Mouse (Mus musculus): Measurements from ENCODE around the gene Amz2. TPM values are rescaled to one million over a fixed set of nuclear protein-coding genes. Genes with fewer than 3 reads are reported as not detected.

Gene Amz2
- polyA plus RNA-seq, 1 experiment from 2014 or later = 45.6 TPM

- no peak for TF ChIP-seq CTCF (IDR thresholded peaks at IDR 0.05; ENCODE audit: low read depth)
- Histone ChIP-seq H3K27me3 (ENCODE audit: insufficient read depth, low read length) (peaks cover 9% of the 10 kb centered on the region; the same call in 1 of the 2 replicates), H3K4me2 (peak overlapping the region; percentile 92), H3K4me1 (ENCODE audit: insufficient read depth) (no peaks in the 10 kb centered on the region), H3K9me3 (ENCODE audit: low read depth, low read length) (no peaks in the 10 kb centered on the region), H3K9ac (peak overlapping the region; percentile 86; the same call in 1 of the 2 replicates), H3K27ac (ENCODE audit: low read depth) (no peak overlapping the region), H3K4me3 (ENCODE audit: low read depth, low read length) (peak overlapping the region; percentile 69), H3K36me3 (ENCODE audit: insufficient read depth) (no peaks in the 10 kb centered on the region)
- ATAC-seq (ENCODE audit: insufficient read depth) = no peak
- peak; percentile 35 for DNase-seq
- 30% methylated on average over 15 of the region's 15 CpGs for WGBS
Observed at GRCm38 (mm10) chr11:109470921-109471861, 45.4 kb downstream of the Amz2 start.

GRCm38 (mm10) chr11:109472171-109472691 lies 46.5 kb downstream of the Amz2 start:
- no peaks in the 10 kb centered on the region for H3K36me3 ChIP-seq (ENCODE audit: insufficient read depth)
- H3K27ac ChIP-seq (ENCODE audit: low read depth) = peak overlapping the region; percentile 89
- no peaks in the 10 kb centered on the region for H3K9me3 ChIP-seq (ENCODE audit: low read depth, low read length)
- DNase-seq = peak; percentile 70
- H3K4me1 ChIP-seq (ENCODE audit: insufficient read depth) = no peaks in the 10 kb centered on the region
- peaks cover 9% of the 10 kb centered on the region; the same call in 1 of the 2 replicates for H3K27me3 ChIP-seq (ENCODE audit: insufficient read depth, low read length)
- H3K9ac ChIP-seq = peak overlapping the region; percentile 86
- peak overlapping the region; percentile 92 for H3K4me2 ChIP-seq
- under 1% methylated on average over 33 of the region's 33 CpGs for WGBS
- peak; percentile 7; the same call in 1 of the 2 replicates for TF ChIP-seq CTCF (IDR thresholded peaks at IDR 0.05; ENCODE audit: low read depth)
- peak overlapping the region; percentile 69 for H3K4me3 ChIP-seq (ENCODE audit: low read depth, low read length)
- no peak for ATAC-seq (ENCODE audit: insufficient read depth)

GRCm38 (mm10) chr11:109472821-109473170 lies 47.0 kb downstream of the Amz2 start:
- H3K36me3 ChIP-seq (ENCODE audit: insufficient read depth) = no peaks in the 10 kb centered on the region
- no peaks in the 10 kb centered on the region for H3K4me1 ChIP-seq (ENCODE audit: insufficient read depth)
- H3K4me3 ChIP-seq (ENCODE audit: low read depth, low read length) = peak overlapping the region; percentile 69
- H3K9ac ChIP-seq = peak overlapping the region; percentile 86
- peak overlapping the region; percentile 92 for H3K4me2 ChIP-seq
- no peaks in the 10 kb centered on the region for H3K9me3 ChIP-seq (ENCODE audit: low read depth, low read length)
- peaks cover 9% of the 10 kb centered on the region; the same call in 1 of the 2 replicates for H3K27me3 ChIP-seq (ENCODE audit: insufficient read depth, low read length)
- no peak for TF ChIP-seq CTCF (IDR thresholded peaks at IDR 0.05; ENCODE audit: low read depth)
- WGBS = under 1% methylated on average over 13 of the region's 13 CpGs
- DNase-seq = no peak
- peak; percentile 61; the same call in 1 of the 2 replicates for ATAC-seq (ENCODE audit: insufficient read depth)
- peak overlapping the region; percentile 89 for H3K27ac ChIP-seq (ENCODE audit: low read depth)

- peaks cover 9% of the 10 kb centered on the region; the same call in 1 of the 2 replicates for H3K27me3 ChIP-seq (ENCODE audit: insufficient read depth, low read length)
- H3K4me1 ChIP-seq (ENCODE audit: insufficient read depth) = no peaks in the 10 kb centered on the region
- no peaks in the 10 kb centered on the region for H3K36me3 ChIP-seq (ENCODE audit: insufficient read depth)
- peak within 1 kb of the TSS; percentile 69 for H3K4me3 ChIP-seq (ENCODE audit: low read depth, low read length)
- TF ChIP-seq CTCF (IDR thresholded peaks at IDR 0.05; ENCODE audit: low read depth) = no peak
- under 1% methylated on average over 101 of the region's 111 CpGs for WGBS
- DNase-seq (peak; percentile 91), ATAC-seq (ENCODE audit: insufficient read depth) (peak; percentile 90)
- no peaks in the 10 kb centered on the region for H3K9me3 ChIP-seq (ENCODE audit: low read depth, low read length)
- H3K9ac ChIP-seq = peak within 1 kb of the TSS; percentile 86
- H3K27ac ChIP-seq (ENCODE audit: low read depth) = peak within 1 kb of the TSS; percentile 89
- H3K4me2 ChIP-seq = peak within 1 kb of the TSS; percentile 92
Observed at GRCm38 (mm10) chr11:109473171-109474085, 47.7 kb downstream of the Amz2 start, which contains the start of the genes Arsg and Slc16a6. Gene Arsg (plus strand): TSS chr11:109473374. Gene Slc16a6 (minus strand): TSS chr11:109473598.

- peak overlapping the region; percentile 92 for H3K4me2 ChIP-seq
- ATAC-seq (ENCODE audit: insufficient read depth) = peak; percentile 30; the same call in 1 of the 2 replicates
Observed at GRCm38 (mm10) chr11:109474086-109474742, 48.5 kb downstream of the Amz2 start.

GRCm38 (mm10) chr11:109474836-109475235 lies 49.1 kb downstream of the Amz2 start:
- no peak overlapping the region for H3K27ac ChIP-seq (ENCODE audit: low read depth)
- no peaks in the 10 kb centered on the region for H3K9me3 ChIP-seq (ENCODE audit: low read depth, low read length)
- no peaks in the 10 kb centered on the region for H3K4me1 ChIP-seq (ENCODE audit: insufficient read depth)
- H3K36me3 ChIP-seq (ENCODE audit: insufficient read depth) = no peaks in the 10 kb centered on the region
- ATAC-seq (ENCODE audit: insufficient read depth) (no peak), DNase-seq (no peak)
- peaks cover 9% of the 10 kb centered on the region; the same call in 1 of the 2 replicates for H3K27me3 ChIP-seq (ENCODE audit: insufficient read depth, low read length)
- H3K9ac ChIP-seq = no peak overlapping the region
- no peak overlapping the region for H3K4me2 ChIP-seq
- no peak for TF ChIP-seq CTCF (IDR thresholded peaks at IDR 0.05; ENCODE audit: low read depth)
- no peak overlapping the region for H3K4me3 ChIP-seq (ENCODE audit: low read depth, low read length)
- WGBS = 82% methylated on average over 13 of the region's 13 CpGs

More at GRCm38 (mm10) chr11:109474086-109474742, 48.5 kb downstream of the Amz2 start:
- 7% methylated on average over 13 of the region's 14 CpGs for WGBS
- H3K27me3 ChIP-seq (ENCODE audit: insufficient read depth, low read length) = peaks cover 9% of the 10 kb centered on the region; the same call in 1 of the 2 replicates
- peak overlapping the region; percentile 89 for H3K27ac ChIP-seq (ENCODE audit: low read depth)
- TF ChIP-seq CTCF (IDR thresholded peaks at IDR 0.05; ENCODE audit: low read depth) = no peak; the same call in 1 of the 2 replicates
- peak overlapping the region; percentile 69 for H3K4me3 ChIP-seq (ENCODE audit: low read depth, low read length)
- H3K9ac ChIP-seq = peak overlapping the region; percentile 86
- no peaks in the 10 kb centered on the region for H3K4me1 ChIP-seq (ENCODE audit: insufficient read depth)
- H3K36me3 ChIP-seq (ENCODE audit: insufficient read depth) = no peaks in the 10 kb centered on the region
- no peak for DNase-seq
- H3K9me3 ChIP-seq (ENCODE audit: low read depth, low read length) = no peaks in the 10 kb centered on the region

Measured in lung, embryonic 14.5 days (tissue).